ENCODE assay signal across 20 mouse cellular contexts in the genomic region with DNA sequence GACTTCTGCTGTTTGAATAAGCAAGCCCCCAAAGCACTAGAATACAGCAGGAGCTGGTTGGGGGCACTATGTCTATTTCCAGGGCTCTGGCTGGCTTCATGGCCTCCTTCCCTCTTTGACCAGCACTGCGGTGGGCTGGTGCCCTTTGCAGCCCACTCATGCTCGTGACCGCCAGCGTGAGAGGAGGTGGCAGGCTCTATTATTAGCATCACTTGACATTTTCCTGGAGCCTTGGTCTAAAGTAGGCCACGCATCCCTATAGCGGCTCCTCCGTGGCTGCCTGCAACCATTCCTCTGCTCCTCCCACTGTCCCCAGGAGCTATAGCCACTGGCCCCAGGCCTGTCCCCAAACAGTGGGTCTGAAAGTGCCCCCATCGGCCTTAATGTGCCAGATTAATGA.
DNase-seq lines count a peak whose midpoint lies in the region; ATAC-seq lines count a peak whose summit lies in the region.
"Had no signal": no experiment of that assay in that cellular context is flagged by ENCODE, and none has a peak within 500 bp of the region (broad histone marks: within the 10 kb centered on the region; RNA-seq: fewer than 3 reads in every experiment).

No protein-coding gene starts in this region.

- intact Hi-C loops in left cerebral cortex, postnatal 10 days (cut with DNase I), result no loop called here
- intact Hi-C loops in left cerebral cortex, postnatal 25 days (cut with DNase I), result no loop called here

- ATAC-seq in frontal cortex, adult (ENCODE audit: low TSS enrichment), result peak; percentile 72
- ATAC-seq: forebrain, embryonic 15.5 days; intestine, embryonic 16.5 days had no signal

- no peak for DNase-seq in frontal cortex, postnatal 10 days (ENCODE audit: low spot score in 2 of 2)
- DNase-seq in left cerebral cortex, adult 11 months (ENCODE audit: low spot score), result peak; percentile 24
- no peak for DNase-seq in left cerebral cortex, postnatal 10 days (ENCODE audit: extremely low spot score in 1 of 2, low spot score in 2 of 2)
- DNase-seq in brain, adult 2 months (ENCODE audit: low read depth, low spot score), result peak; percentile 76
- DNase-seq in left cerebral cortex, postnatal 25 days (ENCODE audit: low spot score in 2 of 2), result peak; percentile 27 to 76
- DNase-seq in layer of hippocampus, postnatal 14 days (ENCODE audit: low spot score in 2 of 2), result no peak
- DNase-seq in urinary bladder, postnatal 25 days (ENCODE audit: low spot score), result no peak
- DNase-seq: adrenal gland, postnatal 25 days; gastrocnemius, postnatal 10 days; heart, postnatal 4 days; kidney, adult 9 months; kidney, postnatal 14 days; liver, embryonic 13.5 days; lung, adult 2 months; lung, postnatal 14 days; spleen, adult 18-20 months; thymus, postnatal 25 days had no signal

Comparison
In these comparisons a context has a peak if more than half of its experiments do, and no peak if none do; other contexts are left out.
1. DNase-seq: peak in left cerebral cortex, adult 11 months (single experiment), brain, adult 2 months (single experiment) and left cerebral cortex, postnatal 25 days (2 of 2); none in frontal cortex, postnatal 10 days (0 of 2), left cerebral cortex, postnatal 10 days (0 of 2), layer of hippocampus, postnatal 14 days (0 of 2) and urinary bladder, postnatal 25 days (single experiment).